Mouse (Mus musculus): ENCODE results near the gene Cd3eap. TPM values are rescaled to one million over a fixed set of nuclear protein-coding genes. Genes with fewer than 3 reads are reported as not detected.

The Cd3eap gene
- total RNA-seq (2012; rRNA removed) (22.6 and 33.2 TPM in 2 replicates), total RNA-seq (2014; rRNA removed) (14.4 and 15.9 TPM in 2 replicates), polyA plus RNA-seq (2012; ENCODE audit: insufficient read length, low read depth) (36.8 and 36.9 TPM in 2 replicates)

DNA sequence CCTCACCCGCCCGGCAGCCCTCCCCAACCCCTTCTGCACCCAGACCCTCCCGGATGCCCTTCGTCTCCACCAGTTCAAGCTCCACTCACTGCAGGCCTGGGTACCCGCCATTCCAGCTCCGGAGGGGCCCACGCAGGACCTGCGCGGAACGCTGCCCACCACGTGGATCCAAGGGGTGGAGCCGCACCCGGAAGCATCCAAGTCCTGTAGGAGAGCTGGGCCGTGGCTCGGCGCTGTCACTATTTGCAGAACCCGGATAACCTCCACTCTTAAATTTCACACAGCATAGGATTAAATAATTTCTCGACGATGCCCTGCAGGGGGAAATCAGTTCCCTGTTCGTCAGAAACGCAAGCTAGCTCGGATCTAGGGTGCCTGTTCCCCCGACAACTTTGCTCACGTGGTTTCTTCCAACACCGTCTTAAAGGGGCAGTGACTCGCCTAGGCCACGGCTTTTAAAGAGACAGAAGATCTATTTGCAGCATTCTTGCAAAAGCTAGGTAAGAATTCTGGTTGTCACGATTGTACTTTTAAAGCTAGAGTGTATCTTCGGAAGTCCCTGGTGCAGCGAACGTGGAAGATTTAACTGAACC lies at the start of gene Cd3eap, which contains the start of gene Ppp1r13l:
Gene Cd3eap (minus strand): TSS at position 185 of the 593 bp plus-strand sequence.
Gene Ppp1r13l (plus strand): TSS at position 451 of the 593 bp plus-strand sequence.
- Histone ChIP-seq H3K36me3 (replicated peaks in 1 of 2; ENCODE audit: control insufficient read depth in 1 of 2, insufficient read depth in 1 of 2, low read length in 1 of 2) (peaks cover 20 to 35% of the 10 kb centered on the region in 2 experiments), H3K27ac (ENCODE audit: insufficient read depth, low read depth) (no peak within 1 kb of the TSS), H3K79me2 (replicated peaks; ENCODE audit: control insufficient read depth, extremely low read depth, insufficient read depth, poor library complexity, severe bottlenecking) (peaks cover 8% of the 10 kb centered on the region), H3K4me1 (ENCODE audit: control insufficient read depth in 1 of 2, insufficient read depth in 2 of 2) (peaks cover 8 to 38% of the 10 kb centered on the region in 2 experiments; a peak in 3 of 4 replicates), H3K4me2 (ENCODE audit: insufficient read depth, low read depth, poor library complexity, severe bottlenecking) (peak within 1 kb of the TSS; percentile 73), H3K27me3 (replicated peaks) (peaks cover 38% of the 10 kb centered on the region), H3K9me3 (replicated peaks; ENCODE audit: low read length) (peaks cover 4% of the 10 kb centered on the region), H3K4me3 (replicated peaks in 1 of 3; ENCODE audit: low read depth in 2 of 3, low read length in 2 of 3, poor library complexity in 1 of 3) (peak within 1 kb of the TSS; percentile 70 to 85 (median 73)), H3K9ac (ENCODE audit: insufficient read depth, low read depth) (peak within 1 kb of the TSS; percentile 47)
- TF ChIP-seq POLR2A (IDR thresholded peaks at IDR 0.05; ENCODE audit: low read depth, low read length) (peak; percentile 82), E2F4 (IDR thresholded peaks at IDR 0.05; ENCODE audit: insufficient replicate concordance, low read depth, low read length) (no peak), RAD21 (IDR thresholded peaks at IDR 0.05; ENCODE audit: low read depth, low read length) (no peak), CTCF (conservative IDR thresholded peaks at IDR 0.05 in 1 of 2, IDR thresholded peaks at IDR 0.05 in 1 of 2; ENCODE audit: low read depth in 2 of 2, low read length in 2 of 2) (no peak), HCFC1 (IDR thresholded peaks at IDR 0.05; ENCODE audit: low read depth, low read length) (peak; percentile 80), ZMIZ1 (IDR thresholded peaks at IDR 0.05; ENCODE audit: low read depth, low read length) (no peak), SIN3A (IDR thresholded peaks at IDR 0.05; ENCODE audit: low read length) (peak; percentile 99), CHD1 (IDR thresholded peaks at IDR 0.05; ENCODE audit: low read depth, low read length) (peak; percentile 100), EP300 (IDR thresholded peaks at IDR 0.05; ENCODE audit: low read length) (no peak), MEF2A (IDR thresholded peaks at IDR 0.05; ENCODE audit: borderline replicate concordance, low read depth, low read length) (no peak), ELF1 (IDR thresholded peaks at IDR 0.05; ENCODE audit: low read depth, low read length) (peak; percentile 72), MAFK (IDR thresholded peaks at IDR 0.05; ENCODE audit: insufficient replicate concordance, low read length) (no peak), USF1 (IDR thresholded peaks at IDR 0.05; ENCODE audit: low read depth, low read length) (peak; percentile 68), GABPA (IDR thresholded peaks at IDR 0.05; ENCODE audit: insufficient replicate concordance, low read depth, low read length) (no peak), MXI1 (IDR thresholded peaks at IDR 0.05; ENCODE audit: low read depth, low read length) (peak; percentile 99), ZKSCAN1 (IDR thresholded peaks at IDR 0.05; ENCODE audit: borderline replicate concordance, low read depth, low read length) (no peak), TBP (conservative IDR thresholded peaks at IDR 0.05; ENCODE audit: low read depth, low read length) (peak; percentile 86), JUN (IDR thresholded peaks at IDR 0.05; ENCODE audit: insufficient read depth, low read depth, low read length) (no peak), SMC3 (IDR thresholded peaks at IDR 0.05; ENCODE audit: low read depth, low read length) (no peak), PAX5 (IDR thresholded peaks at IDR 0.05; ENCODE audit: low read length) (no peak), TCF12 (IDR thresholded peaks at IDR 0.05; ENCODE audit: low read depth, low read length) (no peak), MYC (IDR thresholded peaks at IDR 0.05; ENCODE audit: low read depth, low read length) (peak; percentile 97), ZC3H11A (IDR thresholded peaks at IDR 0.05; ENCODE audit: low read depth, low read length) (no peak), CHD2 (IDR thresholded peaks at IDR 0.05; ENCODE audit: low read length) (no peak), UBTF (IDR thresholded peaks at IDR 0.05; ENCODE audit: low read depth, low read length) (no peak), NELFE (IDR thresholded peaks at IDR 0.05; ENCODE audit: low read depth, low read length) (peak; percentile 81), BHLHE40 (IDR thresholded peaks at IDR 0.05; ENCODE audit: low read depth, low read length) (no peak), MAZ (IDR thresholded peaks at IDR 0.05; ENCODE audit: low read depth, low read length) (no peak), RCOR1 (conservative IDR thresholded peaks at IDR 0.05; ENCODE audit: low read depth, low read length) (no peak), IRF4 (IDR thresholded peaks at IDR 0.05; ENCODE audit: low read depth, low read length) (no peak), USF2 (conservative IDR thresholded peaks at IDR 0.05; ENCODE audit: low read depth, low read length) (peak; percentile 53), ZNF384 (IDR thresholded peaks at IDR 0.05; ENCODE audit: low read depth, low read length) (no peak), ETS1 (conservative IDR thresholded peaks at IDR 0.05; ENCODE audit: low read depth, low read length) (no peak), POLR2AphosphoS2 (IDR thresholded peaks at IDR 0.05; ENCODE audit: low read depth, low read length) (no peak), KAT2A (IDR thresholded peaks at IDR 0.05; ENCODE audit: insufficient replicate concordance, low read length) (0 out of 2 replicates have a peak, but pooled peaks have one; percentile 40), JUND (conservative IDR thresholded peaks at IDR 0.05; ENCODE audit: low read depth, low read length) (0 out of 2 replicates have a peak, but pooled peaks have one; percentile 6), MAX (IDR thresholded peaks at IDR 0.05; ENCODE audit: low read length) (peak; percentile 97), NRF1 (IDR thresholded peaks at IDR 0.05; ENCODE audit: low read depth, low read length) (peak; percentile 67)
- in situ Hi-C loops (cut with MboI; ENCODE audit: low pct_ligation_motif_present, low pct_unique_long_range_greater_than_20kb, low sequenced_read_pairs): loop anchor here (10.0 kb wide), 1 partner anchor 195 kb away; the partner anchor contains the start of gene Gipr
- DNase-seq (ENCODE audit: extremely low read depth): peak; percentile 87
- dilution Hi-C loops (cut with MboI; ENCODE audit: extremely low pct_ligation_motif_present, extremely low pct_unique_long_range_greater_than_20kb, low sequenced_read_pairs): no loop called here
